Mouse (Mus musculus): ENCODE data around the gene Fign. TPM values are rescaled to one million over a fixed set of nuclear protein-coding genes. Genes with fewer than 3 reads are reported as not detected.

The Fign gene
- polyA plus RNA-seq, 1 experiment from 2014 or later: 7.4 TPM

GRCm38 (mm10) chr2:63926481-63927097 is 171.2 kb downstream of the Fign start:
- Histone ChIP-seq H3K9ac (ENCODE audit: low read length) (no peak overlapping the region), H3K36me3 (ENCODE audit: control insufficient read depth, insufficient read depth, low read length) (no peaks in the 10 kb centered on the region), H3K4me1 (ENCODE audit: control insufficient read depth, insufficient read depth, low read length) (no peaks in the 10 kb centered on the region), H3K9me3 (replicated peaks; ENCODE audit: control insufficient read depth, low read length) (no peaks in the 10 kb centered on the region), H3K4me3 (ENCODE audit: low read depth, low read length) (no peak overlapping the region), H3K27me3 (replicated peaks; ENCODE audit: control insufficient read depth, insufficient read depth, low read length) (no peaks in the 10 kb centered on the region), H3K4me2 (ENCODE audit: low read length) (no peak overlapping the region), H3K27ac (ENCODE audit: low read depth, low read length) (no peak overlapping the region)
- 7% methylated on average over 4 of the region's 4 CpGs for WGBS
- DNase-seq (ENCODE audit: low spot score): no peak
- ATAC-seq: no peak

GRCm38 (mm10) chr2:63925721-63926235 is 172.1 kb downstream of the Fign start:
- H3K27me3 ChIP-seq (replicated peaks; ENCODE audit: control insufficient read depth, insufficient read depth, low read length): no peaks in the 10 kb centered on the region
- H3K9me3 ChIP-seq (replicated peaks; ENCODE audit: control insufficient read depth, low read length): no peaks in the 10 kb centered on the region
- H3K36me3 ChIP-seq (ENCODE audit: control insufficient read depth, insufficient read depth, low read length): no peaks in the 10 kb centered on the region
- DNase-seq (ENCODE audit: low spot score) (no peak), ATAC-seq (no peak)
- H3K4me2 ChIP-seq (ENCODE audit: low read length): no peak overlapping the region
- H3K27ac ChIP-seq (ENCODE audit: low read depth, low read length): no peak overlapping the region
- H3K9ac ChIP-seq (ENCODE audit: low read length): no peak overlapping the region
- peaks cover 5% of the 10 kb centered on the region; the same call in 1 of the 2 replicates for H3K4me1 ChIP-seq (ENCODE audit: control insufficient read depth, insufficient read depth, low read length)
- WGBS: 82% methylated on average over 4 of the region's 4 CpGs
- H3K4me3 ChIP-seq (ENCODE audit: low read depth, low read length): no peak overlapping the region
